Mouse (Mus musculus) megakaryocyte, embryonic 14.5 days (primary cell): Measurements from ENCODE around the gene Trio. TPM values are rescaled to one million over a fixed set of nuclear protein-coding genes. Genes with fewer than 3 reads are reported as not detected.

ENCODE experiments used
- H3K27me3 ChIP-seq: replicated peaks from 2 replicates; pipeline ENCODE3; 2012; ENCODE audit warnings: inconsistent platforms
- H3K36me3 ChIP-seq: replicated peaks from 2 replicates; pipeline ENCODE3; 2012; ENCODE audit warnings: low read length, inconsistent platforms, mixed read lengths
- H3K4me1 ChIP-seq: 2 replicates; pipeline ENCODE4 v1.6.1; 2012; ENCODE audit warnings: inconsistent platforms
- H3K4me3 ChIP-seq: replicated peaks from 2 replicates; pipeline ENCODE3; 2012; ENCODE audit warnings: moderate library complexity, mild to moderate bottlenecking, inconsistent platforms
- H3K9me3 ChIP-seq: 2 replicates; pipeline ENCODE4 v1.6.1; 2012; ENCODE audit warnings: inconsistent platforms
- FLI1 ChIP-seq: IDR thresholded peaks from 2 replicates; pipeline ENCODE4 v1.6.1; 2012; ENCODE audit warnings: low read length, inconsistent platforms, mixed read lengths
- GATA1 ChIP-seq: IDR thresholded peaks from 3 replicates; pipeline ENCODE4 v1.6.1; 2012; ENCODE audit warnings: mixed read lengths, low read length, inconsistent platforms, borderline replicate concordance
- polyA plus RNA-seq: library from polyadenylated mRNA; stranded (reverse); fragments of >175 nt; gene quantifications from 2 replicates; pipeline ENCODE4 v1.2.3, GENCODE M21; 2012; ENCODE audit warnings: low replicate concordance; ENCODE audit not compliant: insufficient read depth

Gene Trio
- polyA plus RNA-seq, 1 experiment, result 5.8 TPM

GRCm38 (mm10) chr15:27760655-27761054 lies 265.0 kb downstream of the Trio start:
- TF ChIP-seq FLI1 (no peak), GATA1 (no peak)
- no peaks in the 10 kb centered on the region for H3K27me3 ChIP-seq
- H3K9me3 ChIP-seq, result no peaks in the 10 kb centered on the region
- no peak overlapping the region for H3K4me3 ChIP-seq
- no peaks in the 10 kb centered on the region for H3K4me1 ChIP-seq
- H3K36me3 ChIP-seq, result peaks cover 76% of the 10 kb centered on the region

DNA sequence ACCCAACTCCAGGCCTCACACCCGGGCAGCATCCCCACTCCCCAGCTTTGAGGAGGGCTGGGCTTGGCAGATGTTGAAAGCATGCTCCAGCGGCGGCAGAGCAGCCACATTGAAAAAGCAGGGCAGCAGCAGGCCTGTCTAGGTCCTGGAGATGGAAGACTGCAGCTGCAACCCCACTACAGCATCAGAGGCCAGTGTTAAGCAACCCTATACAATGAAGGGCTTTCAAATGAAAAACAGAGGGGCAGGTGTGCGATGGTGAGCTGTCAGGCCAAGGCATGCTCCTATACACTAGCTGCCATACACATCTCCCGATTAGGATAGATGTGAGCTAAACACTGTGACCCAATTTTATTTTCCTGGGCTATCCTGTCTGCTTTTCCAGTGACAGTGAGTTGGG lies 265.8 kb downstream of the Trio start:
- H3K27me3 ChIP-seq, result no peaks in the 10 kb centered on the region
- H3K36me3 ChIP-seq, result peaks cover 81% of the 10 kb centered on the region
- no peak overlapping the region for H3K4me3 ChIP-seq
- TF ChIP-seq GATA1, result no peak
- TF ChIP-seq FLI1, result no peak
- no peaks in the 10 kb centered on the region for H3K9me3 ChIP-seq
- no peaks in the 10 kb centered on the region for H3K4me1 ChIP-seq

GRCm38 (mm10) chr15:27758680-27759079 lies 267.0 kb downstream of the Trio start:
- H3K36me3 ChIP-seq, result peaks cover 80% of the 10 kb centered on the region
- TF ChIP-seq FLI1, result no peak
- TF ChIP-seq GATA1, result no peak
- no peaks in the 10 kb centered on the region for H3K27me3 ChIP-seq
- no peaks in the 10 kb centered on the region for H3K4me1 ChIP-seq
- H3K9me3 ChIP-seq, result no peaks in the 10 kb centered on the region
- H3K4me3 ChIP-seq, result no peak overlapping the region

GRCm38 (mm10) chr15:27756426-27756825 lies 269.2 kb downstream of the Trio start:
- H3K36me3 ChIP-seq, result peaks cover 83% of the 10 kb centered on the region

GRCm38 (mm10) chr15:27754571-27755260 lies 270.9 kb downstream of the Trio start:
- TF ChIP-seq FLI1 (no peak), GATA1 (no peak)
- no peaks in the 10 kb centered on the region for H3K4me1 ChIP-seq
- no peak overlapping the region for H3K4me3 ChIP-seq
- H3K27me3 ChIP-seq, result no peaks in the 10 kb centered on the region
- peaks cover 83% of the 10 kb centered on the region for H3K36me3 ChIP-seq
- no peaks in the 10 kb centered on the region for H3K9me3 ChIP-seq

More at GRCm38 (mm10) chr15:27756426-27756825, 269.2 kb downstream of the Trio start:
- no peaks in the 10 kb centered on the region for H3K4me1 ChIP-seq
- no peak for TF ChIP-seq FLI1
- TF ChIP-seq GATA1, result no peak
- H3K4me3 ChIP-seq, result no peak overlapping the region
- H3K27me3 ChIP-seq, result no peaks in the 10 kb centered on the region
- no peaks in the 10 kb centered on the region for H3K9me3 ChIP-seq

- TF ChIP-seq GATA1 (no peak), FLI1 (no peak)
- no peaks in the 10 kb centered on the region for H3K4me1 ChIP-seq
- no peaks in the 10 kb centered on the region for H3K9me3 ChIP-seq
- no peaks in the 10 kb centered on the region for H3K27me3 ChIP-seq
- H3K36me3 ChIP-seq, result peaks cover 86% of the 10 kb centered on the region
- H3K4me3 ChIP-seq, result no peak overlapping the region
Measured at GRCm38 (mm10) chr15:27753923-27754322, 271.7 kb downstream of the Trio start.

- Histone ChIP-seq H3K27me3 (no peaks in the 10 kb centered on the region), H3K4me3 (no peak overlapping the region), H3K36me3 (peaks cover 86% of the 10 kb centered on the region), H3K9me3 (no peaks in the 10 kb centered on the region), H3K4me1 (no peaks in the 10 kb centered on the region)
- TF ChIP-seq FLI1 (no peak), GATA1 (no peak)
Measured at GRCm38 (mm10) chr15:27752677-27753342, 272.8 kb downstream of the Trio start.

GRCm38 (mm10) chr15:27751612-27752405 lies 273.8 kb downstream of the Trio start:
- TF ChIP-seq GATA1, result no peak
- no peak for TF ChIP-seq FLI1
- Histone ChIP-seq H3K36me3 (peaks cover 89% of the 10 kb centered on the region), H3K4me3 (no peak overlapping the region)

DNA sequence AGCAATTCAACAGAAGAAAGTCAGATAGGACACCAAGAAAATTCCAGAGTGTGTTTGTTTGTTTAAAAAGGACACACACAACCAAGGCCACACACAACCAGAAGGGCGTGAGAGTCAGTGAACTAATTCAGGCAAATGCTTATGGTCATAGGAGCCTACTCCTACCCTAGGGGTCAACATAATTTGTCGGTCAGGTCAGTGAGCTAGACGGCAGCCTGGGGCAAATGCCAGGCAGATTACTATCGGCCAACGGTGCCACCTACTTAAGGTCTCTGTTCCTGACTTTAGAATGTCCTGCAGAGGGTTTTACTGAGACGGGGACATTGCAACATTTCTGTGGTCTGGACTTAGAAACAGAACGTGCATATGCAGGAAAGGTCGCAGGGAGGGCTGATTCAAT lies 276.9 kb downstream of the Trio start:
- Histone ChIP-seq H3K36me3 (peaks cover 81% of the 10 kb centered on the region), H3K9me3 (no peaks in the 10 kb centered on the region), H3K4me3 (no peak overlapping the region), H3K27me3 (no peaks in the 10 kb centered on the region), H3K4me1 (no peaks in the 10 kb centered on the region)
- TF ChIP-seq FLI1 (no peak), GATA1 (no peak)

More at GRCm38 (mm10) chr15:27751612-27752405, 273.8 kb downstream of the Trio start:
- no peaks in the 10 kb centered on the region for H3K4me1 ChIP-seq
- H3K9me3 ChIP-seq, result no peaks in the 10 kb centered on the region
- H3K27me3 ChIP-seq, result no peaks in the 10 kb centered on the region
